Mouse (Mus musculus): Measurements from ENCODE around the gene Sat2. TPM values are rescaled to one million over a fixed set of nuclear protein-coding genes. Genes with fewer than 3 reads are reported as not detected.

Gene Sat2
- polyA plus RNA-seq (2015; fragmentation: Nextera tagmentation; extraction: Ambion mirVana), result 21.3 and 24.1 TPM in 2 replicates

- no peaks in the 10 kb centered on the region for H3K9me3 ChIP-seq (ENCODE audit: low read length)
- peak; percentile 84 for ATAC-seq (ENCODE audit: low FRiP score, low TSS enrichment)
- peaks cover 9% of the 10 kb centered on the region; the same call in 1 of the 2 replicates for H3K4me1 ChIP-seq (ENCODE audit: insufficient read depth, low read length)
- peak within 1 kb of the TSS; percentile 79 for H3K4me2 ChIP-seq (replicated peaks; ENCODE audit: low read depth, low read length)
- peak within 1 kb of the TSS; percentile 79 for H3K9ac ChIP-seq (replicated peaks; ENCODE audit: low read length)
- H3K36me3 ChIP-seq (ENCODE audit: insufficient read depth, low read length), result no peaks in the 10 kb centered on the region
- under 1% methylated on average over 20 of the region's 20 CpGs for WGBS
- peak within 1 kb of the TSS; percentile 67 for H3K4me3 ChIP-seq (ENCODE audit: low read length)
- peak within 1 kb of the TSS; percentile 79 for H3K27ac ChIP-seq (ENCODE audit: low read length)
- H3K27me3 ChIP-seq (ENCODE audit: insufficient read depth, low read length), result no peaks in the 10 kb centered on the region
Measured at GRCm38 (mm10) chr11:69621571-69622268, at the start of gene Sat2. Gene Sat2 (plus strand): TSS chr11:69622024.

GRCm38 (mm10) chr11:69575220-69575619, 46.6 kb upstream of the Sat2 start:
- no peak overlapping the region for H3K27ac ChIP-seq (ENCODE audit: low read length)
- H3K27me3 ChIP-seq (ENCODE audit: insufficient read depth, low read length), result no peaks in the 10 kb centered on the region
- 59% methylated on average over 3 of the region's 3 CpGs for WGBS
- H3K9me3 ChIP-seq (ENCODE audit: low read length), result no peaks in the 10 kb centered on the region
- no peak for ATAC-seq (ENCODE audit: low FRiP score, low TSS enrichment)
- no peak overlapping the region for H3K9ac ChIP-seq (replicated peaks; ENCODE audit: low read length)
- H3K4me3 ChIP-seq (ENCODE audit: low read length), result no peak overlapping the region
- H3K4me1 ChIP-seq (ENCODE audit: insufficient read depth, low read length), result peaks cover 14% of the 10 kb centered on the region
- H3K36me3 ChIP-seq (ENCODE audit: insufficient read depth, low read length), result peaks cover 16% of the 10 kb centered on the region
- H3K4me2 ChIP-seq (replicated peaks; ENCODE audit: low read depth, low read length), result no peak overlapping the region

- Histone ChIP-seq H3K27ac (ENCODE audit: low read length) (no peak overlapping the region), H3K9me3 (ENCODE audit: low read length) (no peaks in the 10 kb centered on the region), H3K9ac (replicated peaks; ENCODE audit: low read length) (no peak overlapping the region), H3K4me2 (replicated peaks; ENCODE audit: low read depth, low read length) (no peak overlapping the region), H3K4me3 (ENCODE audit: low read length) (no peak overlapping the region), H3K4me1 (ENCODE audit: insufficient read depth, low read length) (peaks cover 14% of the 10 kb centered on the region), H3K27me3 (ENCODE audit: insufficient read depth, low read length) (no peaks in the 10 kb centered on the region), H3K36me3 (ENCODE audit: insufficient read depth, low read length) (peaks cover 6% of the 10 kb centered on the region; the same call in 1 of the 2 replicates)
- no peak for ATAC-seq (ENCODE audit: low FRiP score, low TSS enrichment)
- WGBS, result 68% methylated on average over 5 of the region's 5 CpGs
Measured at GRCm38 (mm10) chr11:69576307-69576706, 45.5 kb upstream of the Sat2 start.

- Histone ChIP-seq H3K4me1 (ENCODE audit: insufficient read depth, low read length) (peaks cover 25% of the 10 kb centered on the region), H3K36me3 (ENCODE audit: insufficient read depth, low read length) (0 out of 2 replicates have a peak, but pooled peaks cover 10% of the 10 kb centered on the region), H3K4me2 (replicated peaks; ENCODE audit: low read depth, low read length) (peak overlapping the region; percentile 89), H3K27ac (ENCODE audit: low read length) (peak overlapping the region; percentile 55; the same call in 1 of the 2 replicates), H3K4me3 (ENCODE audit: low read length) (peak overlapping the region; percentile 94), H3K9me3 (ENCODE audit: low read length) (no peaks in the 10 kb centered on the region), H3K27me3 (ENCODE audit: insufficient read depth, low read length) (no peaks in the 10 kb centered on the region), H3K9ac (replicated peaks; ENCODE audit: low read length) (peak overlapping the region; percentile 83)
- WGBS, result 12% methylated on average over 15 of the region's 15 CpGs
- ATAC-seq (ENCODE audit: low FRiP score, low TSS enrichment), result no peak
Measured at GRCm38 (mm10) chr11:69578301-69578700, 43.5 kb upstream of the Sat2 start.

GRCm38 (mm10) chr11:69579128-69580017, 42.5 kb upstream of the Sat2 start:
- under 1% methylated on average over 39 of the region's 39 CpGs for WGBS
- peak; percentile 92 for ATAC-seq (ENCODE audit: low FRiP score, low TSS enrichment)

GRCm38 (mm10) chr11:69580091-69580514, 41.7 kb upstream of the Sat2 start, which contains the start of the genes Wrap53 and Trp53:
Gene Wrap53 (minus strand): TSS chr11:69580255.
Gene Trp53 (plus strand): TSS chr11:69580359.
- WGBS, result 0% methylated on average over 13 of the region's 13 CpGs
- ATAC-seq (ENCODE audit: low FRiP score, low TSS enrichment), result peak; percentile 64
- H3K27ac ChIP-seq (ENCODE audit: low read length), result peak within 1 kb of the TSS; percentile 99

More at GRCm38 (mm10) chr11:69579128-69580017, 42.5 kb upstream of the Sat2 start:
- peak overlapping the region; percentile 99 for H3K27ac ChIP-seq (ENCODE audit: low read length)
- H3K4me3 ChIP-seq (ENCODE audit: low read length), result peak overlapping the region; percentile 94
- no peaks in the 10 kb centered on the region for H3K9me3 ChIP-seq (ENCODE audit: low read length)
- peaks cover 25% of the 10 kb centered on the region for H3K4me1 ChIP-seq (ENCODE audit: insufficient read depth, low read length)
- H3K27me3 ChIP-seq (ENCODE audit: insufficient read depth, low read length), result no peaks in the 10 kb centered on the region
- 0 out of 2 replicates have a peak, but pooled peaks cover 4% of the 10 kb centered on the region for H3K36me3 ChIP-seq (ENCODE audit: insufficient read depth, low read length)
- peak overlapping the region; percentile 83 for H3K9ac ChIP-seq (replicated peaks; ENCODE audit: low read length)
- peak overlapping the region; percentile 89 for H3K4me2 ChIP-seq (replicated peaks; ENCODE audit: low read depth, low read length)

GRCm38 (mm10) chr11:69580572-69581146, 41.2 kb upstream of the Sat2 start:
- Histone ChIP-seq H3K4me1 (ENCODE audit: insufficient read depth, low read length) (peaks cover 25% of the 10 kb centered on the region), H3K27ac (ENCODE audit: low read length) (peak overlapping the region; percentile 99), H3K27me3 (ENCODE audit: insufficient read depth, low read length) (no peaks in the 10 kb centered on the region), H3K9me3 (ENCODE audit: low read length) (no peaks in the 10 kb centered on the region), H3K4me3 (ENCODE audit: low read length) (peak overlapping the region; percentile 94), H3K9ac (replicated peaks; ENCODE audit: low read length) (peak overlapping the region; percentile 79), H3K4me2 (replicated peaks; ENCODE audit: low read depth, low read length) (peak overlapping the region; percentile 77), H3K36me3 (ENCODE audit: insufficient read depth, low read length) (peaks cover 10% of the 10 kb centered on the region; the same call in 1 of the 2 replicates)
- ATAC-seq (ENCODE audit: low FRiP score, low TSS enrichment), result peak; percentile 10
- under 1% methylated on average over 25 of the region's 25 CpGs for WGBS

More at GRCm38 (mm10) chr11:69580091-69580514, 41.7 kb upstream of the Sat2 start, which contains the start of the genes Wrap53 and Trp53:
- H3K4me3 ChIP-seq (ENCODE audit: low read length), result peak within 1 kb of the TSS; percentile 94
- peaks cover 25% of the 10 kb centered on the region for H3K4me1 ChIP-seq (ENCODE audit: insufficient read depth, low read length)
- peak within 1 kb of the TSS; percentile 89 for H3K4me2 ChIP-seq (replicated peaks; ENCODE audit: low read depth, low read length)
- H3K9me3 ChIP-seq (ENCODE audit: low read length), result no peaks in the 10 kb centered on the region
- peaks cover 10% of the 10 kb centered on the region; the same call in 1 of the 2 replicates for H3K36me3 ChIP-seq (ENCODE audit: insufficient read depth, low read length)
- H3K27me3 ChIP-seq (ENCODE audit: insufficient read depth, low read length), result no peaks in the 10 kb centered on the region
- peak within 1 kb of the TSS; percentile 83 for H3K9ac ChIP-seq (replicated peaks; ENCODE audit: low read length)

GRCm38 (mm10) chr11:69581147-69581688, 40.6 kb upstream of the Sat2 start:
- peak; percentile 87 for ATAC-seq (ENCODE audit: low FRiP score, low TSS enrichment)

GRCm38 (mm10) chr11:69581814-69582213, 40.0 kb upstream of the Sat2 start:
- no peaks in the 10 kb centered on the region for H3K9me3 ChIP-seq (ENCODE audit: low read length)
- H3K36me3 ChIP-seq (ENCODE audit: insufficient read depth, low read length), result peaks cover 13% of the 10 kb centered on the region; the same call in 1 of the 2 replicates
- peaks cover 25% of the 10 kb centered on the region for H3K4me1 ChIP-seq (ENCODE audit: insufficient read depth, low read length)
- peak overlapping the region; percentile 99 for H3K27ac ChIP-seq (ENCODE audit: low read length)
- H3K4me2 ChIP-seq (replicated peaks; ENCODE audit: low read depth, low read length), result peak overlapping the region; percentile 77
- no peak for ATAC-seq (ENCODE audit: low FRiP score, low TSS enrichment)
- H3K9ac ChIP-seq (replicated peaks; ENCODE audit: low read length), result peak overlapping the region; percentile 79
- H3K4me3 ChIP-seq (ENCODE audit: low read length), result peak overlapping the region; percentile 94
- under 1% methylated on average over 8 of the region's 8 CpGs for WGBS
- H3K27me3 ChIP-seq (ENCODE audit: insufficient read depth, low read length), result no peaks in the 10 kb centered on the region

More at GRCm38 (mm10) chr11:69581147-69581688, 40.6 kb upstream of the Sat2 start:
- Histone ChIP-seq H3K27me3 (ENCODE audit: insufficient read depth, low read length) (no peaks in the 10 kb centered on the region), H3K9ac (replicated peaks; ENCODE audit: low read length) (peak overlapping the region; percentile 79), H3K4me1 (ENCODE audit: insufficient read depth, low read length) (peaks cover 25% of the 10 kb centered on the region), H3K36me3 (ENCODE audit: insufficient read depth, low read length) (peaks cover 10% of the 10 kb centered on the region; the same call in 1 of the 2 replicates), H3K27ac (ENCODE audit: low read length) (peak overlapping the region; percentile 99), H3K4me3 (ENCODE audit: low read length) (peak overlapping the region; percentile 94), H3K9me3 (ENCODE audit: low read length) (no peaks in the 10 kb centered on the region), H3K4me2 (replicated peaks; ENCODE audit: low read depth, low read length) (peak overlapping the region; percentile 77)
- 0% methylated on average over 36 of the region's 36 CpGs for WGBS

Measured in kidney, embryonic 16.5 days (tissue).